Mouse (Mus musculus) midbrain, embryonic 10.5 days (tissue): ENCODE measurements around the gene Nrd1. TPM values are rescaled to one million over a fixed set of nuclear protein-coding genes. Genes with fewer than 3 reads are reported as not detected.

ENCODE experiments used
- DNase-seq: peaks from one replicate; pipeline ENCODE4 v3.0.0-alpha.2; 2017; ENCODE audit warnings: low spot score
- H3K27ac ChIP-seq: fragments of 300-500 bp; sonication (generic); replicated peaks from 2 replicates; pipeline ENCODE4 v1.5.1; 2016; ENCODE audit warnings: mild to moderate bottlenecking
- H3K27me3 ChIP-seq: fragments of 300-500 bp; sonication (generic); 2 replicates; pipeline ENCODE4 v1.6.1; 2016; ENCODE audit warnings: low read depth, mild to moderate bottlenecking; ENCODE audit not compliant: poor library complexity, severe bottlenecking
- H3K36me3 ChIP-seq: fragments of 300-500 bp; sonication (generic); 2 replicates; pipeline ENCODE4 v1.6.1; 2016; ENCODE audit warnings: mild to moderate bottlenecking, moderate library complexity
- H3K4me1 ChIP-seq: fragments of 300-500 bp; sonication (generic); 2 replicates; pipeline ENCODE4 v1.6.1; 2016
- H3K4me3 ChIP-seq: fragments of 300-500 bp; sonication (generic); 2 replicates; pipeline ENCODE4 v1.5.1; 2016; ENCODE audit warnings: mild to moderate bottlenecking, moderate library complexity
- H3K9me3 ChIP-seq: fragments of 300-500 bp; sonication (generic); replicated peaks from 2 replicates; pipeline ENCODE4 v1.6.1; 2016; ENCODE audit warnings: mild to moderate bottlenecking
- WGBS: fragments of 180-500 bp; shearing (Covaris S2); methylation state at CpG from one replicate; pipeline ENCODE4 v1.1.7; 2016; 5-methylcytosine and 5-hydroxymethylcytosine counted together
- polyA plus RNA-seq: library from polyadenylated mRNA; unstranded; fragments of >200 nt; fragmentation: Nextera tagmentation; extraction: Ambion mirVana; gene quantifications from 2 replicates; pipeline ENCODE4 v1.2.1, GENCODE M21; 2016

The Nrd1 gene
- polyA plus RNA-seq, 1 experiment from 2014 or later, result 68.3 TPM

GRCm38 (mm10) chr4:109079676-109080075 is 79.2 kb downstream of the Nrd1 start:
- Histone ChIP-seq H3K27ac (no peak overlapping the region), H3K9me3 (no peaks in the 10 kb centered on the region), H3K36me3 (peaks cover 40% of the 10 kb centered on the region), H3K27me3 (no peaks in the 10 kb centered on the region), H3K4me1 (no peaks in the 10 kb centered on the region), H3K4me3 (no peak overlapping the region)
- no peak for DNase-seq
- WGBS, result 81% methylated on average over 3 of the region's 3 CpGs

GRCm38 (mm10) chr4:109080118-109080517 is 79.7 kb downstream of the Nrd1 start:
- Histone ChIP-seq H3K4me3 (no peak overlapping the region), H3K27ac (no peak overlapping the region), H3K36me3 (peaks cover 40% of the 10 kb centered on the region), H3K9me3 (no peaks in the 10 kb centered on the region), H3K27me3 (no peaks in the 10 kb centered on the region), H3K4me1 (no peaks in the 10 kb centered on the region)
- DNase-seq, result no peak
- WGBS, result 77% methylated on average over 5 of the region's 5 CpGs

- H3K27me3 ChIP-seq, result no peaks in the 10 kb centered on the region
- WGBS, result 89% methylated on average over 5 of the region's 5 CpGs
- no peak overlapping the region for H3K27ac ChIP-seq
- 0 out of 2 replicates have a peak, but pooled peaks cover 3% of the 10 kb centered on the region for H3K36me3 ChIP-seq
- DNase-seq, result no peak
- no peaks in the 10 kb centered on the region for H3K9me3 ChIP-seq
- no peaks in the 10 kb centered on the region for H3K4me1 ChIP-seq
- no peak overlapping the region for H3K4me3 ChIP-seq
Observed at GRCm38 (mm10) chr4:109089171-109089570, 88.7 kb downstream of the Nrd1 start.

GRCm38 (mm10) chr4:109089999-109090398 is 89.5 kb downstream of the Nrd1 start:
- no peak for DNase-seq
- Histone ChIP-seq H3K36me3 (0 out of 2 replicates have a peak, but pooled peaks cover 3% of the 10 kb centered on the region), H3K9me3 (no peaks in the 10 kb centered on the region), H3K27me3 (no peaks in the 10 kb centered on the region), H3K27ac (no peak overlapping the region), H3K4me1 (no peaks in the 10 kb centered on the region), H3K4me3 (no peak overlapping the region)
- 84% methylated on average over 6 of the region's 6 CpGs for WGBS

- Histone ChIP-seq H3K4me1 (no peaks in the 10 kb centered on the region), H3K4me3 (no peak overlapping the region), H3K9me3 (no peaks in the 10 kb centered on the region), H3K27me3 (no peaks in the 10 kb centered on the region), H3K36me3 (no peaks in the 10 kb centered on the region), H3K27ac (no peak overlapping the region)
- 93% methylated on average over 8 of the region's 8 CpGs for WGBS
- DNase-seq, result no peak
Observed at GRCm38 (mm10) chr4:109091241-109091777, 90.9 kb downstream of the Nrd1 start.

GRCm38 (mm10) chr4:109092344-109092743 is 91.9 kb downstream of the Nrd1 start:
- peaks cover 3% of the 10 kb centered on the region; the same call in 1 of the 2 replicates for H3K36me3 ChIP-seq
- DNase-seq, result no peak
- H3K27ac ChIP-seq, result no peak overlapping the region
- no peaks in the 10 kb centered on the region for H3K9me3 ChIP-seq
- H3K27me3 ChIP-seq, result no peaks in the 10 kb centered on the region
- no peaks in the 10 kb centered on the region for H3K4me1 ChIP-seq
- WGBS, result 92% methylated on average over 5 of the region's 5 CpGs
- H3K4me3 ChIP-seq, result no peak overlapping the region

GRCm38 (mm10) chr4:109094269-109094668 is 93.8 kb downstream of the Nrd1 start:
- no peak for DNase-seq
- peaks cover 3% of the 10 kb centered on the region; the same call in 1 of the 2 replicates for H3K36me3 ChIP-seq
- no peaks in the 10 kb centered on the region for H3K9me3 ChIP-seq
- no peak overlapping the region for H3K27ac ChIP-seq
- H3K27me3 ChIP-seq, result no peaks in the 10 kb centered on the region
- no peaks in the 10 kb centered on the region for H3K4me1 ChIP-seq
- WGBS, result 85% methylated on average over 2 of the region's 2 CpGs
- H3K4me3 ChIP-seq, result no peak overlapping the region

- H3K27ac ChIP-seq, result no peak overlapping the region
- H3K36me3 ChIP-seq, result peaks cover 7% of the 10 kb centered on the region
- DNase-seq, result no peak
- H3K4me1 ChIP-seq, result no peaks in the 10 kb centered on the region
- 93% methylated on average over 3 of the region's 3 CpGs for WGBS
- no peak overlapping the region for H3K4me3 ChIP-seq
- H3K27me3 ChIP-seq, result no peaks in the 10 kb centered on the region
- H3K9me3 ChIP-seq, result no peaks in the 10 kb centered on the region
Observed at GRCm38 (mm10) chr4:109098861-109099260, 98.4 kb downstream of the Nrd1 start.

- WGBS, result 89% methylated on average over 5 of the region's 5 CpGs
- H3K4me1 ChIP-seq, result no peaks in the 10 kb centered on the region
- H3K27ac ChIP-seq, result no peak overlapping the region
- no peaks in the 10 kb centered on the region for H3K27me3 ChIP-seq
- DNase-seq, result no peak
- H3K36me3 ChIP-seq, result peaks cover 4% of the 10 kb centered on the region
- H3K4me3 ChIP-seq, result no peak overlapping the region
- H3K9me3 ChIP-seq, result no peaks in the 10 kb centered on the region
Observed at GRCm38 (mm10) chr4:109102574-109102973, 102.1 kb downstream of the Nrd1 start.

GRCm38 (mm10) chr4:109103145-109103883 is 102.9 kb downstream of the Nrd1 start:
- Histone ChIP-seq H3K4me3 (no peak overlapping the region), H3K27me3 (no peaks in the 10 kb centered on the region), H3K4me1 (no peaks in the 10 kb centered on the region), H3K36me3 (peaks cover 4% of the 10 kb centered on the region), H3K27ac (no peak overlapping the region), H3K9me3 (no peaks in the 10 kb centered on the region)
- no peak for DNase-seq
- 88% methylated on average over 9 of the region's 9 CpGs for WGBS

GRCm38 (mm10) chr4:109105254-109105653 is 104.8 kb downstream of the Nrd1 start:
- H3K9me3 ChIP-seq, result no peaks in the 10 kb centered on the region
- H3K27ac ChIP-seq, result no peak overlapping the region
- no peaks in the 10 kb centered on the region for H3K4me1 ChIP-seq
- H3K27me3 ChIP-seq, result no peaks in the 10 kb centered on the region
- peaks cover 4% of the 10 kb centered on the region for H3K36me3 ChIP-seq
- H3K4me3 ChIP-seq, result no peak overlapping the region
- DNase-seq, result no peak

- H3K9me3 ChIP-seq, result no peaks in the 10 kb centered on the region
- no peak for DNase-seq
- peaks cover 4% of the 10 kb centered on the region for H3K36me3 ChIP-seq
- no peaks in the 10 kb centered on the region for H3K27me3 ChIP-seq
- H3K27ac ChIP-seq, result no peak overlapping the region
- no peaks in the 10 kb centered on the region for H3K4me1 ChIP-seq
- 89% methylated on average over 3 of the region's 3 CpGs for WGBS
- H3K4me3 ChIP-seq, result no peak overlapping the region
Observed at GRCm38 (mm10) chr4:109106034-109106433, 105.6 kb downstream of the Nrd1 start.

GRCm38 (mm10) chr4:109106594-109106993 is 106.1 kb downstream of the Nrd1 start:
- no peaks in the 10 kb centered on the region for H3K27me3 ChIP-seq
- H3K4me3 ChIP-seq, result no peak overlapping the region
- no peaks in the 10 kb centered on the region for H3K9me3 ChIP-seq
- H3K27ac ChIP-seq, result no peak overlapping the region
- no peaks in the 10 kb centered on the region for H3K36me3 ChIP-seq
- H3K4me1 ChIP-seq, result no peaks in the 10 kb centered on the region
- DNase-seq, result no peak
